Mouse (Mus musculus): ENCODE data around the gene Ksr1.

- no peak for TF ChIP-seq POLR2A (IDR thresholded peaks at IDR 0.05; ENCODE audit: insufficient read depth, low read depth, low read length)
- no peak for TF ChIP-seq CTCF (IDR thresholded peaks at IDR 0.05)
- TF ChIP-seq EP300 (IDR thresholded peaks at IDR 0.05; ENCODE audit: insufficient read depth, low read depth, low read length), result no peak
Measured at GRCm38 (mm10) chr11:79128233-79128632, 18.0 kb downstream of the Ksr1 start.

Data from heart, adult 2 months (tissue).